ENCODE assay signal across 17 mouse cellular contexts in genomic region chr4:129993213-129993612, GRCm38 (mm10). TPM values are rescaled to one million over a fixed set of nuclear protein-coding genes. Genes with fewer than 3 reads are reported as not detected.
DNase-seq lines count a peak whose midpoint lies in the region; TF ChIP-seq lines count a peak whose summit lies in the region.
"Had no signal": no experiment of that assay in that cellular context is flagged by ENCODE, and none has a peak within 500 bp of the region (broad histone marks: within the 10 kb centered on the region; RNA-seq: fewer than 3 reads in every experiment).

No protein-coding gene starts in this region.

- intact Hi-C loops in left cerebral cortex, adult 2 months (cut with DNase I): no loop called here

- no peak overlapping the region for H3K4me3 ChIP-seq in left cerebral cortex, adult 2 months
- H3K4me3 ChIP-seq: erythroblast, embryonic 14.5 days; limb, embryonic 12.5 days; myocyte had no signal

- peak overlapping the region; percentile 83 for H3K27ac ChIP-seq in left cerebral cortex, adult 2 months
- H3K27ac ChIP-seq: limb, embryonic 12.5 days had no signal

- no peak for DNase-seq in left cerebral cortex, adult 2 months (ENCODE audit: extremely low spot score in 1 of 2, low spot score in 2 of 2)
- DNase-seq in left cerebral cortex, adult 8-10 months (ENCODE audit: low spot score in 2 of 2): no peak
- peak; percentile 68 for DNase-seq in adrenal gland, adult 2 months
- DNase-seq in adrenal gland, postnatal 25 days: peak; percentile 45
- peak; percentile 77 to 79 for DNase-seq in cerebellum, postnatal 14 days
- DNase-seq in urinary bladder, adult 2 months (ENCODE audit: low spot score): no peak
- DNase-seq in embryo, embryonic 10.5 days (ENCODE audit: low spot score): no peak
- DNase-seq: forebrain, postnatal 0 days; heart, postnatal 10 days; kidney, adult 11 months; kidney, postnatal 36 days; lung, postnatal 4 days had no signal

- TF ChIP-seq CTCF in left cerebral cortex, adult 2 months (IDR thresholded peaks at IDR 0.05): no peak

RNA-seq across cellular contexts. Expression of gene Adgrb2, which starts 8.5 kb away (rescaled TPM):
- total RNA-seq in left cerebral cortex, adult 2 months (2021): 100 to 1,000 TPM; 422 to 424 TPM
- 100 to 1,000 TPM; 349 to 362 (median 356) TPM for total RNA-seq in left cerebral cortex, adult 8-10 months (2022)
- total RNA-seq in adrenal gland, adult 2 months (2021): 10 to 100 TPM; 18.7 to 24.9 TPM
- polyA plus RNA-seq in adrenal gland, adult 2 months (2012; rRNA removed): 87.5 and 105 TPM in 2 replicates
- total RNA-seq in adrenal gland, postnatal 25 days (2021): 22.7 and 29.8 TPM in 2 replicates
- polyA plus RNA-seq in urinary bladder, adult 2 months (2012; rRNA removed): 4.0 and 5.4 TPM in 2 replicates
- polyA plus RNA-seq: erythroblast, embryonic 14.5 days; G1E; liver, embryonic 16.5 days had no signal

RNA-seq across cellular contexts. Expression of gene Col16a1, which starts 54.4 kb away (rescaled TPM):
- 10 to 100 TPM; 16.2 to 20.1 TPM for total RNA-seq in left cerebral cortex, adult 2 months (2021)
- total RNA-seq in left cerebral cortex, adult 8-10 months (2022): 10 to 100 TPM; 14.6 to 26.0 (median 18.3) TPM
- total RNA-seq in adrenal gland, adult 2 months (2021): 10 to 100 TPM in 1 of 2 experiments, 1 to 10 TPM in 1; 9.2 to 15.8 TPM
- polyA plus RNA-seq in adrenal gland, adult 2 months (2012; rRNA removed): 15.7 and 23.4 TPM in 2 replicates
- total RNA-seq in adrenal gland, postnatal 25 days (2021): 14.1 and 14.8 TPM in 2 replicates
- polyA plus RNA-seq in urinary bladder, adult 2 months (2012; rRNA removed): 97.7 and 118 TPM in 2 replicates
- total RNA-seq: G1E had no signal
- polyA plus RNA-seq: erythroblast, embryonic 14.5 days; G1E had no signal

Comparison
In these comparisons a context has a peak if more than half of its experiments do, and no peak if none do; other contexts are left out.
1. DNase-seq: peak in adrenal gland, adult 2 months (single experiment), adrenal gland, postnatal 25 days (single experiment) and cerebellum, postnatal 14 days (2 of 2); none in left cerebral cortex, adult 2 months (0 of 2), left cerebral cortex, adult 8-10 months (0 of 2), urinary bladder, adult 2 months (single experiment) and embryo, embryonic 10.5 days (single experiment).
2. RNA of gene Adgrb2, which starts 8.5 kb away (total RNA-seq): 422 to 424 TPM in left cerebral cortex, adult 2 months and 349 to 362 TPM in left cerebral cortex, adult 8-10 months; 22.7 to 29.8 TPM in adrenal gland, postnatal 25 days and 18.7 to 24.9 TPM in adrenal gland, adult 2 months; every median in the first group is over 10 times any median in the second.